Mouse (Mus musculus): Measurements from ENCODE around the gene Pwwp2b.

GRCm38 (mm10) chr7:139228447-139229171 lies 19.7 kb upstream of the Pwwp2b start:
- TF ChIP-seq CTCF (conservative IDR thresholded peaks at IDR 0.05; ENCODE audit: insufficient read depth, insufficient read length, low read depth, low read length) (no peak), POLR2A (IDR thresholded peaks at IDR 0.05; ENCODE audit: low read depth, low read length) (no peak)

All from kidney, adult 2 months (tissue).